Mouse (Mus musculus): ENCODE data around the gene Ripor3. TPM values are rescaled to one million over a fixed set of nuclear protein-coding genes. Genes with fewer than 3 reads are reported as not detected.

The Ripor3 gene
- polyA plus RNA-seq, 1 experiment from 2014 or later, result 9.2 TPM

GRCm38 (mm10) chr2:168049002-168049635 lies 38.7 kb upstream of the Ripor3 start:
- peaks cover 62% of the 10 kb centered on the region for H3K4me1 ChIP-seq
- H3K4me2 ChIP-seq, result peak overlapping the region; percentile 82
- H3K36me3 ChIP-seq, result no peaks in the 10 kb centered on the region
- H3K4me3 ChIP-seq, result peak overlapping the region; percentile 54
- WGBS, result 10% methylated on average over 16 of the region's 16 CpGs
- ATAC-seq (ENCODE audit: insufficient number of reproducible peaks, low FRiP score, low TSS enrichment, low read depth), result no peak
- H3K9me3 ChIP-seq, result no peaks in the 10 kb centered on the region
- peak overlapping the region; percentile 42; the same call in 1 of the 2 replicates for H3K9ac ChIP-seq
- peak overlapping the region; percentile 33; the same call in 1 of the 2 replicates for H3K27ac ChIP-seq
- 0 out of 2 replicates have a peak, but pooled peaks cover 12% of the 10 kb centered on the region for H3K27me3 ChIP-seq

- peak overlapping the region; percentile 84 for H3K27ac ChIP-seq
- H3K36me3 ChIP-seq, result no peaks in the 10 kb centered on the region
- no peak overlapping the region for H3K4me3 ChIP-seq
- no peak for ATAC-seq (ENCODE audit: insufficient number of reproducible peaks, low FRiP score, low TSS enrichment, low read depth)
- H3K9me3 ChIP-seq, result no peaks in the 10 kb centered on the region
- 0 out of 2 replicates have a peak, but pooled peaks cover 7% of the 10 kb centered on the region for H3K27me3 ChIP-seq
- H3K4me1 ChIP-seq, result peaks cover 77% of the 10 kb centered on the region
- 64% methylated on average over 4 of the region's 4 CpGs for WGBS
- H3K4me2 ChIP-seq, result no peak overlapping the region; the same call in 1 of the 2 replicates
- H3K9ac ChIP-seq, result no peak overlapping the region
Observed at GRCm38 (mm10) chr2:168046467-168046866, 36.0 kb upstream of the Ripor3 start.

GRCm38 (mm10) chr2:168045771-168046170 lies 35.4 kb upstream of the Ripor3 start:
- Histone ChIP-seq H3K27ac (peak overlapping the region; percentile 84), H3K9ac (no peak overlapping the region), H3K9me3 (no peaks in the 10 kb centered on the region), H3K4me1 (peaks cover 75% of the 10 kb centered on the region), H3K27me3 (0 out of 2 replicates have a peak, but pooled peaks cover 5% of the 10 kb centered on the region), H3K36me3 (no peaks in the 10 kb centered on the region), H3K4me3 (no peak overlapping the region), H3K4me2 (peak overlapping the region; percentile 8; the same call in 1 of the 2 replicates)
- 3% methylated on average over 5 of the region's 5 CpGs for WGBS
- ATAC-seq (ENCODE audit: insufficient number of reproducible peaks, low FRiP score, low TSS enrichment, low read depth), result peak; percentile 88

- peak overlapping the region; percentile 8; the same call in 1 of the 2 replicates for H3K4me2 ChIP-seq
- 0 out of 2 replicates have a peak, but pooled peaks cover 5% of the 10 kb centered on the region for H3K27me3 ChIP-seq
- H3K27ac ChIP-seq, result peak overlapping the region; percentile 84
- no peaks in the 10 kb centered on the region for H3K36me3 ChIP-seq
- peak; percentile 80 for ATAC-seq (ENCODE audit: insufficient number of reproducible peaks, low FRiP score, low TSS enrichment, low read depth)
- H3K9ac ChIP-seq, result no peak overlapping the region
- H3K4me1 ChIP-seq, result peaks cover 71% of the 10 kb centered on the region
- WGBS, result 51% methylated on average over 13 of the region's 13 CpGs
- H3K9me3 ChIP-seq, result no peaks in the 10 kb centered on the region
- no peak overlapping the region for H3K4me3 ChIP-seq
Observed at GRCm38 (mm10) chr2:168045357-168045756, 34.9 kb upstream of the Ripor3 start.

- 81% methylated on average over 10 of the region's 10 CpGs for WGBS
- Histone ChIP-seq H3K9me3 (no peaks in the 10 kb centered on the region), H3K4me2 (no peak overlapping the region), H3K4me1 (peaks cover 65% of the 10 kb centered on the region), H3K4me3 (no peak overlapping the region), H3K9ac (no peak overlapping the region), H3K36me3 (no peaks in the 10 kb centered on the region), H3K27me3 (0 out of 2 replicates have a peak, but pooled peaks cover under 1% of the 10 kb centered on the region), H3K27ac (peak overlapping the region; percentile 84)
- ATAC-seq (ENCODE audit: insufficient number of reproducible peaks, low FRiP score, low TSS enrichment, low read depth), result no peak
Observed at GRCm38 (mm10) chr2:168044681-168045287, 34.4 kb upstream of the Ripor3 start.

GRCm38 (mm10) chr2:168042019-168042418 lies 31.6 kb upstream of the Ripor3 start:
- Histone ChIP-seq H3K4me2 (no peak overlapping the region), H3K27me3 (no peaks in the 10 kb centered on the region), H3K9me3 (no peaks in the 10 kb centered on the region), H3K4me3 (no peak overlapping the region), H3K9ac (no peak overlapping the region), H3K4me1 (peaks cover 46% of the 10 kb centered on the region), H3K36me3 (no peaks in the 10 kb centered on the region), H3K27ac (no peak overlapping the region)
- no peak for ATAC-seq (ENCODE audit: insufficient number of reproducible peaks, low FRiP score, low TSS enrichment, low read depth)
- WGBS, result 81% methylated on average over 6 of the region's 6 CpGs

- H3K4me2 ChIP-seq, result no peak overlapping the region
- WGBS, result 53% methylated on average over 3 of the region's 3 CpGs
- H3K9ac ChIP-seq, result no peak overlapping the region
- H3K9me3 ChIP-seq, result no peaks in the 10 kb centered on the region
- H3K36me3 ChIP-seq, result no peaks in the 10 kb centered on the region
- H3K4me3 ChIP-seq, result no peak overlapping the region
- ATAC-seq (ENCODE audit: insufficient number of reproducible peaks, low FRiP score, low TSS enrichment, low read depth), result no peak
- no peaks in the 10 kb centered on the region for H3K27me3 ChIP-seq
- H3K27ac ChIP-seq, result no peak overlapping the region
- H3K4me1 ChIP-seq, result peaks cover 40% of the 10 kb centered on the region
Observed at GRCm38 (mm10) chr2:168040751-168041150, 30.3 kb upstream of the Ripor3 start.

GRCm38 (mm10) chr2:168037063-168037462 lies 26.6 kb upstream of the Ripor3 start:
- Histone ChIP-seq H3K27me3 (no peaks in the 10 kb centered on the region), H3K36me3 (no peaks in the 10 kb centered on the region), H3K4me1 (peaks cover 11% of the 10 kb centered on the region; the same call in 1 of the 2 replicates), H3K4me2 (no peak overlapping the region), H3K9me3 (no peaks in the 10 kb centered on the region), H3K9ac (no peak overlapping the region), H3K4me3 (no peak overlapping the region), H3K27ac (no peak overlapping the region)
- 23% methylated on average over 3 of the region's 3 CpGs for WGBS
- no peak for ATAC-seq (ENCODE audit: insufficient number of reproducible peaks, low FRiP score, low TSS enrichment, low read depth)

GRCm38 (mm10) chr2:168035907-168036306 lies 25.5 kb upstream of the Ripor3 start:
- 82% methylated on average over 6 of the region's 6 CpGs for WGBS
- Histone ChIP-seq H3K9me3 (no peaks in the 10 kb centered on the region), H3K36me3 (no peaks in the 10 kb centered on the region), H3K4me3 (no peak overlapping the region), H3K27me3 (no peaks in the 10 kb centered on the region), H3K27ac (no peak overlapping the region), H3K9ac (no peak overlapping the region), H3K4me1 (peaks cover 17% of the 10 kb centered on the region; the same call in 1 of the 2 replicates), H3K4me2 (no peak overlapping the region)
- no peak for ATAC-seq (ENCODE audit: insufficient number of reproducible peaks, low FRiP score, low TSS enrichment, low read depth)

- H3K9ac ChIP-seq, result no peak overlapping the region
- H3K9me3 ChIP-seq, result no peaks in the 10 kb centered on the region
- WGBS, result 57% methylated on average over 10 of the region's 10 CpGs
- no peak overlapping the region for H3K4me3 ChIP-seq
- H3K27ac ChIP-seq, result no peak overlapping the region
- H3K4me1 ChIP-seq, result peaks cover 17% of the 10 kb centered on the region; the same call in 1 of the 2 replicates
- no peak overlapping the region for H3K4me2 ChIP-seq
- H3K36me3 ChIP-seq, result no peaks in the 10 kb centered on the region
- ATAC-seq (ENCODE audit: insufficient number of reproducible peaks, low FRiP score, low TSS enrichment, low read depth), result no peak
- H3K27me3 ChIP-seq, result no peaks in the 10 kb centered on the region
Observed at GRCm38 (mm10) chr2:168033905-168034304, 23.5 kb upstream of the Ripor3 start.

- H3K4me1 ChIP-seq, result peaks cover 10% of the 10 kb centered on the region; the same call in 1 of the 2 replicates
- WGBS, result 69% methylated on average over 2 of the region's 2 CpGs
- no peaks in the 10 kb centered on the region for H3K9me3 ChIP-seq
- H3K27me3 ChIP-seq, result no peaks in the 10 kb centered on the region
- H3K27ac ChIP-seq, result no peak overlapping the region
- H3K4me2 ChIP-seq, result no peak overlapping the region
- no peak for ATAC-seq (ENCODE audit: insufficient number of reproducible peaks, low FRiP score, low TSS enrichment, low read depth)
- no peaks in the 10 kb centered on the region for H3K36me3 ChIP-seq
- H3K4me3 ChIP-seq, result no peak overlapping the region
- no peak overlapping the region for H3K9ac ChIP-seq
Observed at GRCm38 (mm10) chr2:168031842-168032241, 21.4 kb upstream of the Ripor3 start.

GRCm38 (mm10) chr2:168028376-168028775 lies 18.0 kb upstream of the Ripor3 start:
- Histone ChIP-seq H3K4me3 (no peak overlapping the region), H3K4me1 (peaks cover 20% of the 10 kb centered on the region), H3K27me3 (no peaks in the 10 kb centered on the region), H3K9me3 (no peaks in the 10 kb centered on the region), H3K27ac (no peak overlapping the region), H3K36me3 (no peaks in the 10 kb centered on the region), H3K4me2 (no peak overlapping the region), H3K9ac (no peak overlapping the region)
- WGBS, result 96% methylated on average over 3 of the region's 3 CpGs
- ATAC-seq (ENCODE audit: insufficient number of reproducible peaks, low FRiP score, low TSS enrichment, low read depth), result no peak
